Mouse (Mus musculus): ENCODE results near the gene Cotl1.

DNA sequence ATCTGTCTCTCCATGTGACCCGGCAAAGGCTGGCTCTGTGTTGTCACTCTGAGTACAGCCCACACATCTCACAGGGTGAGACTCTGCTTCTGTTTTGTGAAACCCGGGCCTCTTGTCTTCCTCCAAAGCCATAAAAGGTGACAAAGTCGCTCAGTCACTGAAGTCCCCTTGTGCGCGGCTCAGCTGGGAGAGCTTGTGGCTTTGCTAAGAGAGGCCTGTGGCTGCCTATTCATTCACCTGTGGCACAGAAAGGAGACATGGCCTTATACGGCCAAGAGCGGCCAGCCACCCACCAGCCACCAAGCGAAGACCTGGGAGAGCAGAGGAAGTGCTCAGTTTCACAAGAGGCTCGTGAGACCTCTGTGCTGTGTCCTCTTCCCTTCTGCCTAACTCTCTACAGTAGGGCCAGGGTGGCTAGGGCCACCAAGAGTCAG lies 56.2 kb downstream of the Cotl1 start:
- no peak for TF ChIP-seq CTCF (IDR thresholded peaks at IDR 0.05)
- no peak for TF ChIP-seq EP300 (IDR thresholded peaks at IDR 0.05)
